Mouse (Mus musculus) testis, postnatal 14 days (tissue): ENCODE results near the gene Garnl3.

Source experiments
- DNase-seq: peaks from one replicate; pipeline ENCODE4 v3.0.0; 2021; ENCODE audit warnings: low spot score

Gene Garnl3

DNA sequence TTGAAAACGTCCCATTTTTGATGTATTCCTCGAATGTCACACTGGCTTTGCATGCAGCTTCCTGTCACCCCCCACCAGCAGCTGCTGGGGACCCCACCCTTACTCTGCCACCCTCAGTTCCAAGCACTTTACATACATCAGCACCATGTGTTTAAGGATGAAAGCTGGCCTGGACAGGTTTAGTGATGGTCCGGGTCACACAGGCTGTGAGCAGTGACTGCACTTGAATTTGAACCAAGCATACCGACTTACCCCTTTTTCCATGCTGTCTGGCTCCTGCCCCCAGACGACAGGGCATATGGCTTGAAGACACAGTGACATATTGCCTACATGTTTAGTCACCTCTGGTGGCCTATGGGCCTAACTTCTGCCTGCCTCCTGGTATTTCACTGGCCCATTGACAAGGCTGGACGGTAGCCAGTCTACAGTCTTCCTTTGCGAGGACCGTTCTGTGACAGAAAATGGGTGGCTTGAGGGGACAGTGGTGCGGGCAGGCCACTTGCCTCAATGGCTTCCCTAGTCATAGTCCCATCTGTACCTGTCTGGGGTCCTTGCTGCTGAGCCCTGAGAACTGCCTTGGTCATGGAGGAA is 163.3 kb downstream of the Garnl3 start:
- no peak for DNase-seq

DNA sequence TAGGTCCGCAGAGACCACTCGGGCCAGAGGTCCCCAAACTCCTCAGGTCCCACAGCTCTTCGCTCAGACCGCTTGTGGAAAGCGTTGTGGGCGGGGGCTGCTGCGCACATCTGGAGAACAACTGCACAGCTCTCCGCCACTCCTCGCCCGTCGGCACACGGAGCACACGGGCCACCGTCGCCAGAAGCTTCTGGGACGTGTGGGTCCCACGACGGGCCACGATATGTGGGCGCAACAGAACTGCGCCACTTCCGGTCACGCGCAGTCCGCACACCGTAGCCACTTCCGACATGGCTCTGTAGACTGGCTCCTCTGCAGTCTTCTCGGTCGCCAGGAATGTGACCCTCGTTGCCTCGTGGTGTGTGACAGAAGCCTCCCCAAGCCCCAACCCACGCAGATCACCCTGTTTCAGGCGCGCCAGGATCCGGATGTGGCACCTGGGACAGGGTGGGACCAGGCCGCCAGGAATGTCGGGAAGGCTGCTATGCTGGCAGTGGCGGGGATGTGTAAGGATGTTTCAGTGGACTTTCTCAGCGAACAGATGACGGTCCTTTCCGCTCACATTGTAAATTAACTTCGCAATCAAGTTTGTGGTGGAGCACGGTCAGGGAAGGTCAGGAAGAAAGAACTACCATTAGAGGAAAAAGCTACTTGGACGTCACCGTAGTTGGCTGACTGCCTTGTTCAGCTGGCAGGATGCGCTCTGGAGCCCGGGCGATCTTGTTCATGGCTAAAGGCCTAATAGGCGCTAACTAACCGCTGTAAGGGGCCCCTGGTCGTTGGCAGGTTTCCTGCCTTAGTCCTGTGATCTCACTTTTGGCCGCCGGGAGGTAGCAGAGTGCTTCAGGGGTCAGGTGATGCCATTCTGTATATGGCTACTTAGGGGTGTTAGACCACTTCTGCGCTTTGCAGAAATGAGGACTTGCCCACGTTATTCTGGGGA is 164.5 kb downstream of the Garnl3 start:
- peak; percentile 85 for DNase-seq

DNA sequence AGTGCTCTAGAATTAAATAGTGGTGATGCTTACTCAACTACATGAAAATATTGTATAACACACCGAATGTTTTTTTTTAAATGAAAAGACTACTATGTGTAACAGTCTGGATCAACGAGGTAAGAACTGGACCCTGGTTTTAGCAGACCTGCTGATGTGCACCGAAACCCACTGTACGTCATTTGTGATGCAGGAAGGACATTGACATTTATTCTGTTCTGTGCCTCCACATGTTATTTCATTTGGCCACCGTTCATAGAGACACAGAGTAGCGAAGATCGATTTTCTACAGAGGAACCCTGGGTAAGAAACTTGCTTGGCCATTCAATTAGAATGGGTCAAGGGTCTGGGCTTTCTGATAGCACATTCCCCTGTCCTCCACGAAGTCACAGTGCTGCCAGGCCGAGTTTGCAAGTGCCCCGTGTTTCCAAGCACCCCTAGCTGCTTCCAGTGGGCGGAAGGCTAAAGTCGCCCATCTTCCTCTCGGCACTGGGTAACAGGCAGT is 165.2 kb downstream of the Garnl3 start:
- DNase-seq: no peak

DNA sequence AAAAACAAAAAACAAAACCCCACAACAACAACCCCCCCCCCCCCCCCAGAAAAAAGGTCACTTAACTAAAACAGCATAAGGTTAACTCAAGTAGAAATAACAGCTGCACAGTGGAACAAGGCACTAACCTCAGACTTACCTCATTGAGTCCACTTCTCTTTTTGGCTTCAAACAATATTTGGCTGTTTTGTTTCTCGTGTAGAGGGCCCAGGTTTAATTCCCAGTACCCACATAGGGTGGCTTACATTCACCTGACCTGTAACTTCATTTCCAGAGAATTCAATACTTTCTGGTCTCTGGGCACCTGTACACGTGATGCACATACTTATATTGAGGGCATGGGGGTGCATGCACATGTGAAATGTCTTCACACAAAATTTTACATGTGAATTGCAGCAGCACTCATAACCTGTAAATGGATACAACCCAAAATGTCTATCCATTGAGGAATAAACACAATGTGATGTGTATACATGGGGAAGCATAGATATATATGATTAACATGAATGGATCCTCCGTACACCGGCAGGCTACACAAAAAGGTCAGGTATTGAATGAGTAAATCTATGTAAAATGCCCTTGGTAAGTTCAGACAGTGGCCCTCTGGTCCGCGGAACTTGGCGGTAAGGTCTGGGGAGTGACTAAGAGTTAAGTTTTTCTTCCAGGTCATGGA is 165.8 kb downstream of the Garnl3 start:
- no peak for DNase-seq

DNA sequence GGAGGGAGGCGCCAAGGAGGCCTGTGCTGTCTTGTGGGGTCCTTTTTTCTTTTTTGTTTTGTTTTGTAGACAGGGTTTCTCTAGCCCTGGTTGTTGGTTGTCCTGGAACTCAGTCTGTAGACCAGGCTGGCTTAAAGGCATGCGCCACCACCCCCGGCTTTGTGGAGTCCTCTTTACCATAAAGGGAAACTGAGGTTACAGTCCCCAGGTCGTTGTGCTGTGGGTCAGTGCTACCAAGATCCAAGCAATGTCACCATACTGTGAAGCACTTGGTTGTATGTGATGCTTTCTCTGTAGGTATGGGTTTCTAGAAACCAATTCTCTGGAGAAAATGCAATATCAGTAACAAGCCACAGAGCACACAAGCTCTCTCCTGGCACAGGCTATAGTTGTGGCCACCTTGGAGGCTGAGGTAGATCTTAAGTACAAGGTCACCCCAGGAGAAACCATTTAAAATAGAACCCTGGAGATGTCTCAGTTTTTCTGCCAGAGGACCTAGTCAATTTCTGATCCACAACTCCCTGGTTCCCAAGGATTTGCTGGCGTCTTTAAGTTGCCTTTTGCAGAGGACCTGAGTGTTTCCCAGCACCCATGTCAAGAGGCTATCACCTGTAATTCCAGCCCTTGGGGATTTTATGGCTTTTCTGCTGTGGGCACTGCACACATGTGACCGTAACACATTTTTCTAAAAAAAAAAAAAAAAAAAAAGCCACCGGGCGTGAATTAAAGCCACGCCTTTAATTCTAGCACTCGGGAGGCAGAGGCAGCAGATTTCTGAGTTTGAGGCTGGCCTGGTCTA is 166.6 kb downstream of the Garnl3 start:
- no peak for DNase-seq

DNA sequence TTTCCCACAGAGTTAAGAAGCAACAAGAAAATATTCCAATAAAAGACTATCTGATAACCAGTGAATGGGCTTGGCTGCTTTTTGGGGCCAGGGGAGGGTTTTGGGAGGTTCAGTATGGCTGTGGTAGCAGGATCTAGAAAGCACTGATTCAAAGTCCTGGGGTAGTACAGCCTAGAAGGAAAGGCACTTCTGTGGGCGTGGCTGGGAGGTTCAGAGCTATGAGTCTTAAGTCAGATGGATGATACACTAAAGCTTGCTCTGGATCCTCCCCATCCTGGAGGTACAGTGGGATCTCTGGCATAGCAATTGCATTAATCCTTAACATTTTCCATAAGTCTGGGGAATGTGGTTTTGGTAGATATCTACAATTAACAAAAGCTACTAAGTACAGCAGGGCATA is 167.5 kb downstream of the Garnl3 start:
- no peak for DNase-seq

DNA sequence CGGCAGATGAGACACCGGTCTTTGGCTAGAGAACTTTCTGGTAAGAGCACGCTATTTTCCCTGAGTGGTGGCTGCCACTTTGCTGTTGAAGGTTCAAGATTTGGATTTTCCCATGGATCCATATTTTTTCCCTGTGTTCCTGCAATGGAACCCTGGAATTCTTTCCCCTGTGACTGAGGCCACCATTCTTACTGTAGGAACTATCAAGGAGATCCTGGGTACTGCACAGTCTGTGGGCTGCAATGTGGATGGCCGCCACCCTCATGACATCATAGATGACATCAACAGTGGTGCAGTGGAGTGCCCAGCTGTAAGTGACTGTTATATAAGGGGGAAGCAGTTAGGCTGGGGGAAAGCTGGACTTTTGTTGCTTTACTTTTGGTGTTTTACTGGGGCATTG is 167.9 kb downstream of the Garnl3 start:
- no peak for DNase-seq

DNA sequence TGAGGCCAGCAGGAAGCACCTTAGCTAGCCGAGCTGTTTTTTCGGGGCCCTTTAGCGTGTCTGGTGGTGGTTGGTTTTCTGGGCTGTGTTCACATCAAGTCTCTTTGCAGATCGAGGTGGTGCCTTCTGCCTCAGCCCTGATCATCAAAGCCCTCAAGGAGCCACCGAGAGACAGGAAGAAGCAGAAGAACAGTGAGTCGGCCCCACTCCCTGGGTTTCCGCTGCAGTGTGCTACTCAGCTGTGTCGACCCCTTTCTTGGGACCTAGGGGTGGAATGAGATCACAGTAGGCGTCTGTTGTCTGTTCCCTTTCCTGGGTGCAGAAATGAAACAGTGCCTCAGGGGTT is 168.6 kb downstream of the Garnl3 start:
- no peak for DNase-seq

DNA sequence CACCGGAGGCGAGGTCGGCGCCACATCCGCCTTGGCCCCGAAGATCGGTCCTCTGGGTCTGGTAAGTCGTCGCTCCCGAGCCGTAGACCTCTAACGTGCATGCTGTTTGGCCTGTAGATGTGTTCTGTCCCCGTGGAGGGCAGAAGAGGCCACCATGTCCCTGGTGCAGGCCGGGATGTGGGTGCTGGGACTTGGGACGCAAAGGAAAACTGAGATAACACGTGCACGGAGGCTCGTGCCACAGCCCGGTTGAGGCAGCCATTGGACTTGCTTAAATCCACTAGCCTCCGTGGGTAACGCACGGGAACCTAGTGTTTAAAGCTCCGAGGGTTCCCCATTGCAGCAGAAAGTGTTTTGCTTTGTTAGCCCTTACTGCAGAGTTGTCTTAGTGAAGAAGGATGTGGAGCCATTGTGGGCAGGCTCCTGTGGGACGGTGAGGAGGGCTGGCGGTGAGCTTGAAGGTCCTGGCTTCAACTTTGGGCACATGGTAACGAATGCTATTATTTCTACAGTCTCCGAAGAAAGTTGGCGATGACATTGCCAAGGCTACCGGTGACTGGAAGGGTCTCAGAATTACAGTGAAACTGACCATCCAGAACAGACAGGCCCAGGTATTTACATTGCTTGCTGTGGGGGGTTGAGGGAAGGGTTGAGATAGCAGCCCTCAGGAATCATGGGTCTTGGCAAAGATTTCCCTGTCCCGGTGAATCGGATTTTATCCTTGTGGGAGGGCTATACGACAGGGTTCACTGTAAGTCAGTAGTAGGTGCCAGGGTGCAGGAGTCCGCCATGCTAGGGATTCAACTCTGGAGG is 169.2 kb downstream of the Garnl3 start:
- peak; percentile 38 for DNase-seq

DNA sequence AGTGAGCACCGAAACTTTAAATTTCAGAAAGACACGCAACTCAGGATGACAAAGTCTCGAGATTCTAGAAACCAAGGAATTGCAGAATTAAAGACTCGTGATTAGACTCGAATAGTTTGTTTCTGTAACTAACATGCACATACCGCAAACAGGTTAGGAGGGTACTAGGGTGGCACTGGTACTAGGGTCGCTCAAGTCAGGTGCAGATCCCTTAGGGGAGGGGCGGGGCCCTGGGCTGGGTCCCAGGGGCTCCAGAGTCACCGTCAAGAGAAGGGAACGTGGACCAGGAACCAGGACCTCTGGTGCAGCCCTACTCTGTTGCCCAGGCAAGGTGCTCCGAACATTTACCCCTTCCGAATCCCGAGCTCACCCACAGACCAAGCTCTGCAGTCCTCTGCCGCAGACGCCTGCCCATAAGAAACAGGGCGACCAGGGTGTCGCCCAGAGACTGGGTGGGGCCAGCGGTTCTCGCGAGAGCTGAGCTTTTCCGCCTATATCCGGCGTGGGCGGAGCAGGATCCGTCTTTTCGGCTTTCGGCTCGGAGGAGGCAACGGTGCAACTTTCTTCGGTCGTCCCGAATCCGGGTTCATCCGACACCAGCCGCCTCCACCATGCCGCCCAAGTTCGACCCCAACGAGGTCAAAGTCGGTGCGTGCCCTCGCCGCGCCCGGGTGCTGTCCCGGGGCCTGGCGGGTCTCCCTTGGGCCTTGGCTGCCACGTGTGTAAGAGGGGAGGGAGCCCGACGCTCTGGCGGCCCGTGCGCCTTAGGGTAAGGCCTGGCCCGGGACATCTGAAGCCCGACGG is 170.1 kb downstream of the Garnl3 start, which contains the start of the genes Rpl12 and Lrsam1:
Gene Rpl12, plus strand, starts transcription at position 368 of the 804 bp plus-strand sequence.
Gene Lrsam1, minus strand, starts transcription at position 423 of the 804 bp plus-strand sequence.
- peak; percentile 92 for DNase-seq

DNA sequence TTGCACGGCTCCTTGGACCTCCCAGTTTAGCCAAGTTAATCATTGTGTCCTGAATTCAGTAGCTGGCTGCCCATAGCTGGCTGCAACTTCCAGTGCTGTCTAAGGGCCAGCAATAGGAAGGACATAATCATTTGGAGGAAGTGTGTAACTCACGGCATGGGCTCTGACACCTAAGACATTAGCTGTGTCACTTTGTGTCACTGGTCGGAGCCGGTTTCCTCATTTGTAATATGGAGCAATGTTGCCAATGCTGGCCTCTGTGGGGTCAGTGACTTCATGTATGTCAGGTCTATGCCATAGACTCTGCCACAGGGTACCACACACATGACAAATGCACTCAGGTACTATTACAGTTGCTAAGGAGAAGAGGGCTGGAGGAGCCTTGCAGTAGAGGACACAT is 171.2 kb downstream of the Garnl3 start:
- no peak for DNase-seq

DNA sequence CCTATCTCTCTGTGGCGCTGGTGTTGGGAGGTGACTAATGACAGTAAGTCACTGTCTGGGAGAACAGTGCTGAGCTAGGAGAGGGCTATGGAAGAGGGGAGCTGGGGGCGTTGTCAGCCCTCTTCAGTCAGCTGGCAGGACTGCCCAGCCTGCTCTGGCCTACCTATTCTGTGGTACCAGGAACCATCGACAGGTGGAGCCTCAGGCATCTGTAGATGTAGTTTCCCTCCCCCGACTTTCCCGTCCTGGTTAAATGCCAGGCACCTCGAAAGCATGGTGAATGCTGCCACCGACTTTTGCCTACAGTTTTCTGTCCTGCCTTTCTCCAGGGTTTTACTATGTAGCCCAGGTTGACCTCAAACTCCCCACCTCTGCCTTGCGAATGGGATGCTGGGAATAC is 174.1 kb downstream of the Garnl3 start:
- no peak for DNase-seq

DNA sequence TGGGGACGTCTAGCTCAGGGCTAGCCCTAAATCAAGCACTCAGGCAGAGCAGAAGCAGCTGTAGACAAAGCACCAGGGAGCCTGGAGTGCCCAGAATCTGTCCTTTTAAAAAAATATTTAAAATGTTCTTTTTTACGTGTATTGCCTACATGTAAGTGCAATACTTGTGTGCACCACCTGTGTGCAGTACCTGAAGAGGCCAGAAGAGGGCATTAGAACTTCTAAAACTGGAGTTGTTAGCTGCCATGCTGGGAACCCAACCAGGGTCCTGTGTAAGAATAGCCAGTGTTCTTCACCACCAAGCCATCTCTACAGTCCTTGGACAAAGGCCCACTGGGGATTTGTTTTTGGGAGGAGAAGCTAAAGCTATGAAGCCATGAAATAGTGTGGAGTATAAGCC is 176.9 kb downstream of the Garnl3 start:
- peak; percentile 44 for DNase-seq

DNA sequence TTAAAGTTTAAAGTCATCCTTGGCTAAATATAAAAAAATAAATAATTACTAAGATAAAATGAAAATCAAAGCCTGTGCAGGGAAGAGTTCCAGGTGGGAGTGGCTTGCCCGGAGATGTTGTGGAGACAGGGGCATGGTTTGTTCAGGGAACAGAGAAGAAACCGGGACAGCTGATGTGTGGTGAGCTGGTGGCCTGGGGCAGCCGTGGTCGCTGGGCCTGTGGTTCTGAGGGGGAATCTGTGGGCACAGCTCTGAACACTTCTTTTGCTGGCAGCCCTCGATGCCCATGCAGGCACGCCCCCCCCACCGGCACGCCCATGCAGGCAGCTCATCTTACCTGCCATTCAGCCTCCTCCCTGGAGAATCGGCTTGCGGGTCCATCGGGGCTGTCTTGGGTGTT is 184.0 kb downstream of the Garnl3 start:
- no peak for DNase-seq

DNA sequence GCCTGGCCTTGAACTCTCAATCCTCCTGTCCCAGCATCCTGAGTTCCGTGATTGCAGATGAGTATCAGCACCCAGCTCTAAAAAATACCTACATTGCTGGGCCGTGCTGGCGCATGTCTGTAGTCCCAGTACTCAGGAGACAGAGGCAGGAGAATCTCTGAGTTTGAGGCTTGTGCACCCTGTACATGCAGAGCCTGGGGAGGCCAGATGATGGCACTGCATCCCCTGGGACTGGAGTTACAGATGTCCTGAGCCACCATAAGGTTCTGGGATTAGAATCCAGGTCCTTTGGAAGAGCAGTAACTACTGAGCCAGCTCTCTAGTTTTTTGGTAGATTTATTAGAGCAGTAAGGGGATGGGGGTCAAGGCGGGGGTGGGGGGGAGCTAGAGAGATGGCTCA is 191.0 kb downstream of the Garnl3 start:
- no peak for DNase-seq

DNA sequence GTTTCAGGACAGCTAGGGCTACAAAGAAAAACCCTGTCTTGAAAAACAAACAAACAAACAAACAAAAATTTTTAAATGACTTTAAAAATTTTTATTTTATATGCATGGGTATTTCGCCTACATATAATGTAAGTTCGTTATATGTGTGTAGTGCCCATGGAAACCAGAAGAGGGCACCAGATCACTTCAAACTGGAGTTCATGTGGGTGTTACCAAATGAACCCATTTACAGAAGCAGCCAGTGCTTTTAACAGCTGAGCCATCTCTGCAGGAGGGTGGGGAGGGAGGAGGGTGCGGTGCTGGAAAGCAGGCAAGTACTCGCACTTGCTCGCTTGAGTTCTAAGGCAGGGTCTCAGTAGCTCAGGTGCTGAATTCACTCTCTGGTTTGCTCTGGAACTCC is 192.0 kb downstream of the Garnl3 start:
- DNase-seq: no peak

DNA sequence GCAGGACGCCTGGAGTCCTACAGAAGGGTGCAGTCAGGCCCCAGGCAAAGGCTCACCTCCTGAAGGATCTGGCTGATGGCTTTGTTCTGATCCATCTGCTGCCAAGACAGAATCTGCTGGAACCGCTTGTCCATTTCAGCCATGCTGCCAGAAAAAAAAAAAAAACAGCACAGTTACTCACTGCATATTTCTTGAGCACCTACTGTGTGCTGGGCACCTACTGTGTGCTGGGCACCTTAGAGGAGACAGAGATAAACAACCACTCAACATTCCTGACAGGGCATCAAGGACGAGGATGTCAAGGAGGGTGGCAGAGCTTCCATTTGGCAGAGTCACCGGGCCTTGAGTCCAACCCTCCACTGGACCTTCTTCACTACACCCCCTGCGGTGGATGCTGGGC is 192.7 kb downstream of the Garnl3 start:
- DNase-seq: no peak
